Mouse (Mus musculus): Measurements from ENCODE around the gene Nudt3. TPM values are rescaled to one million over a fixed set of nuclear protein-coding genes. Genes with fewer than 3 reads are reported as not detected.

Nudt3 gene
- polyA plus RNA-seq, 1 experiment from 2014 or later: 23.2 TPM

GRCm38 (mm10) chr17:27595659-27596375 lies 27.5 kb downstream of the Nudt3 start:
- 76% methylated on average over 15 of the region's 15 CpGs for WGBS (ENCODE audit: insufficient replicate concordance)
- Histone ChIP-seq H3K27me3 (no peaks in the 10 kb centered on the region), H3K9ac (no peak overlapping the region), H3K4me1 (replicated peaks) (peaks cover 11% of the 10 kb centered on the region), H3K4me3 (replicated peaks) (no peak overlapping the region), H3K9me3 (replicated peaks) (no peaks in the 10 kb centered on the region), H3K36me3 (replicated peaks) (peaks cover 39% of the 10 kb centered on the region), H3K27ac (replicated peaks) (no peak overlapping the region), H3K4me2 (no peak overlapping the region)
- no peak for ATAC-seq (ENCODE audit: insufficient read depth)

DNA sequence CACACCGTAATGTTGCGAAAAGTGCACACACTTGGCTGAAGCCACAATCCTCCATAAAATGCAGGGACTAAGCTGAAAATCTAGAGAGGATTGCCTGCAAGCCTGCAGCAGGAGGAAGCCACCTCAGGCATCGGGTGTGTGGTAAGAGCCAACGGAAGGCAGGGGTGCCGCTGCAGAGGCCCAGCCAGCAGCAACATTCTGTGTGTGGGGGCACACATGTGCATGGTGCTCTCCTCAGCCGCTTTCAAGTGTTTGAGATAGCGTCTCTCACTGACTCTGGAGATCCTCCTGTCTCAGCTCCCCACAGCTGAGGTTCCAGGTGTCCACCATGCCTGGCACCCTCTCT lies 30.8 kb downstream of the Nudt3 start:
- no peak overlapping the region for H3K9ac ChIP-seq
- no peak overlapping the region for H3K4me3 ChIP-seq (replicated peaks)
- H3K4me2 ChIP-seq: no peak overlapping the region; the same call in 1 of the 2 replicates
- no peaks in the 10 kb centered on the region for H3K27me3 ChIP-seq
- H3K36me3 ChIP-seq (replicated peaks): peaks cover 44% of the 10 kb centered on the region
- H3K27ac ChIP-seq (replicated peaks): no peak overlapping the region
- ATAC-seq (ENCODE audit: insufficient read depth): no peak
- no peaks in the 10 kb centered on the region for H3K9me3 ChIP-seq (replicated peaks)
- 77% methylated on average over 7 of the region's 7 CpGs for WGBS (ENCODE audit: insufficient replicate concordance)
- peaks cover 31% of the 10 kb centered on the region for H3K4me1 ChIP-seq (replicated peaks)

- Histone ChIP-seq H3K4me1 (replicated peaks) (peaks cover 36% of the 10 kb centered on the region), H3K27me3 (no peaks in the 10 kb centered on the region), H3K4me3 (replicated peaks) (no peak overlapping the region), H3K9me3 (replicated peaks) (no peaks in the 10 kb centered on the region), H3K9ac (no peak overlapping the region), H3K36me3 (replicated peaks) (peaks cover 44% of the 10 kb centered on the region), H3K27ac (replicated peaks) (no peak overlapping the region), H3K4me2 (no peak overlapping the region; the same call in 1 of the 2 replicates)
- 74% methylated on average over 12 of the region's 12 CpGs for WGBS (ENCODE audit: insufficient replicate concordance)
- no peak for ATAC-seq (ENCODE audit: insufficient read depth)
Observed at GRCm38 (mm10) chr17:27591826-27592564, 31.3 kb downstream of the Nudt3 start.

- no peak overlapping the region for H3K4me2 ChIP-seq
- peak overlapping the region; percentile 24; the same call in 1 of the 2 replicates for H3K27ac ChIP-seq (replicated peaks)
- WGBS (ENCODE audit: insufficient replicate concordance): 22% methylated on average over 8 of the region's 8 CpGs
- no peaks in the 10 kb centered on the region for H3K27me3 ChIP-seq
- H3K36me3 ChIP-seq (replicated peaks): peaks cover 18% of the 10 kb centered on the region; the same call in 1 of the 2 replicates
- H3K4me3 ChIP-seq (replicated peaks): no peak overlapping the region
- H3K4me1 ChIP-seq (replicated peaks): peaks cover 60% of the 10 kb centered on the region
- H3K9me3 ChIP-seq (replicated peaks): no peaks in the 10 kb centered on the region
- H3K9ac ChIP-seq: no peak overlapping the region
- no peak for ATAC-seq (ENCODE audit: insufficient read depth)
Observed at GRCm38 (mm10) chr17:27588231-27588630, 35.1 kb downstream of the Nudt3 start.

DNA sequence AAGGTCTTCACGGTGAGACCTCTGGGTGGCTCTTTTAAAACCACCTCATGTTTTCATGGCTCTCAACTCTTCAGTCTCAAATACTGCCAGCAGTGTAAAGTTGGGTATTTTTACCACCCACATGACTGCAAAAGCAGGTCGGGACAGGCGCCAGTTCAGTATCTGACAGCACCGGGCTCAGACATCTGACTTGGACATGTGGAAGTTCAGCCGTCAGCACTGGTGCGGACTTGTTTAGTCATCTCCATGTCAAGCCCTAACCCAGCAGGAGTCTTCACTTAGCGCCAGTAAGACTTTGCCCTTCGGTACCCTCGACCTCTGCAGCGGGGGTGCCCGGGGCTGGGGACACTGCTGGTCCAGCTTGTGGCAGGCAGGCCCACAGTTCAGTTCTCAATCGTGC lies 36.0 kb downstream of the Nudt3 start:
- no peak for ATAC-seq (ENCODE audit: insufficient read depth)
- 56% methylated on average over 12 of the region's 12 CpGs for WGBS (ENCODE audit: insufficient replicate concordance)
- Histone ChIP-seq H3K27ac (replicated peaks) (0 out of 2 replicates have a peak overlapping the region, but pooled peaks have one; percentile 21), H3K4me3 (replicated peaks) (no peak overlapping the region), H3K9me3 (replicated peaks) (no peaks in the 10 kb centered on the region), H3K36me3 (replicated peaks) (peaks cover 15% of the 10 kb centered on the region; the same call in 1 of the 2 replicates), H3K27me3 (no peaks in the 10 kb centered on the region), H3K4me1 (replicated peaks) (peaks cover 65% of the 10 kb centered on the region), H3K4me2 (no peak overlapping the region), H3K9ac (no peak overlapping the region)

DNA sequence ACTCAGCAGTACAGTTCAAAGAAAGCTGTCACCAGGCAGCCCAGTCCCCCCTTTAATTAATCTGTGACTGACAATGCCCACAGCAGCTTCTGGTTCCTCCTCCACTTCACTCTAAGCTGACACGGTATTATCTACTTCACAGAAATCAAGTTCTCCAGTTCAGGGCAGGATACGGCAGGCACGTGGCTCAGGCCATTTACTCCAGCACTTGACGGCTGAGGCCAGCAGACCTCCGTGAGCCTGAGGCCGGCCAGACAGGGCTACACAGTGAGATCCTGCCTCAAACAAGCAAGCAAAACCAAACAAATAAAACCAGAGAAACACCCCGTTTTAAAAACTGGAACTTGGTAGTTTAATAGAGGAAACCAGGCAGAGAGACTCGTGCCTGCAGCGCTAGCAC lies 36.6 kb downstream of the Nudt3 start:
- no peak for ATAC-seq (ENCODE audit: insufficient read depth)
- H3K9me3 ChIP-seq (replicated peaks): no peaks in the 10 kb centered on the region
- no peak overlapping the region for H3K4me2 ChIP-seq
- H3K4me1 ChIP-seq (replicated peaks): peaks cover 71% of the 10 kb centered on the region
- WGBS (ENCODE audit: insufficient replicate concordance): 47% methylated on average over 9 of the region's 9 CpGs
- H3K4me3 ChIP-seq (replicated peaks): no peak overlapping the region
- no peak overlapping the region for H3K27ac ChIP-seq (replicated peaks)
- no peaks in the 10 kb centered on the region for H3K27me3 ChIP-seq
- no peak overlapping the region for H3K9ac ChIP-seq
- H3K36me3 ChIP-seq (replicated peaks): peaks cover 20% of the 10 kb centered on the region; the same call in 1 of the 2 replicates

GRCm38 (mm10) chr17:27583185-27583894 lies 40.0 kb downstream of the Nudt3 start:
- Histone ChIP-seq H3K36me3 (replicated peaks) (peaks cover 43% of the 10 kb centered on the region), H3K9me3 (replicated peaks) (no peaks in the 10 kb centered on the region), H3K27ac (replicated peaks) (0 out of 2 replicates have a peak overlapping the region, but pooled peaks have one; percentile 2), H3K4me1 (replicated peaks) (peaks cover 73% of the 10 kb centered on the region), H3K4me3 (replicated peaks) (no peak overlapping the region), H3K4me2 (no peak overlapping the region), H3K9ac (no peak overlapping the region), H3K27me3 (no peaks in the 10 kb centered on the region)
- 41% methylated on average over 13 of the region's 13 CpGs for WGBS (ENCODE audit: insufficient replicate concordance)
- peak; percentile 61 for ATAC-seq (ENCODE audit: insufficient read depth)

DNA sequence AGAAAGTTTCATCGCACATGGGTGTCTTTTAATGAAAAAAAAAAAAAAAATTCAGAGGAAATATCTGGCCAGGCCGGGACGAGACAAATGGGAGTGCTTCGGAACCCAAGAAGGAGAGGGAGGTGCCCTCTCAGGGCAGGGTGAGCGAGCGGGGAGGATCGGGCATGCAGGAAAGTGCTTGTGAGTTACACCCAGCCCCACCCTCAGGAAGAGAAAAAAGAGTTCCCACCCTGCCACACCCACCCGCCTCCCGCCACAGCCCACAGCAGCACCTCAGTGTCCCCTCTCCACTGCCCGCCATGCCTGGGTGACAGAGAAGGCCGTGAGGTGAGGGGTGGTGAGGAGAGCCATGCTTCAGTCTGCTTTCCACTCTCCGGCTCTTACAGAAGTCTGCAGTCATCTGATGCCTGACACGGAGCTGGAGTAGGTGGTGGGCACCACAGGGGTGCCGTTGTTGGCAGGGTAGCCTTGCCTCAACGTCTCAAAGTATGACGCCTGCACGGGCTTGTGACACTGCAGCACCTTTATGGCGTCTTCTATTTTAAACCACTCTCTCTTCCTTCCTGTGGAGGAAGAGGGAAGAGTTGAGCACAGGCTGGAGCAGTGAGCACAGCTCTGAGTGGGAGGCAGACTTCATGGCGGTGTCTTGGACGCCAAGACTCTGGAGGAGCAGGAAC lies 42.8 kb downstream of the Nudt3 start:
- WGBS (ENCODE audit: insufficient replicate concordance): 47% methylated on average over 20 of the region's 20 CpGs
- Histone ChIP-seq H3K36me3 (replicated peaks) (peaks cover 42% of the 10 kb centered on the region), H3K4me3 (replicated peaks) (no peak overlapping the region), H3K4me1 (replicated peaks) (peaks cover 61% of the 10 kb centered on the region), H3K9ac (no peak overlapping the region), H3K4me2 (no peak overlapping the region), H3K27me3 (no peaks in the 10 kb centered on the region), H3K27ac (replicated peaks) (no peak overlapping the region), H3K9me3 (replicated peaks) (no peaks in the 10 kb centered on the region)
- ATAC-seq (ENCODE audit: insufficient read depth): peak; percentile 55

- no peak overlapping the region for H3K27ac ChIP-seq (replicated peaks)
- H3K4me1 ChIP-seq (replicated peaks): peaks cover 68% of the 10 kb centered on the region
- H3K4me3 ChIP-seq (replicated peaks): no peak overlapping the region
- H3K27me3 ChIP-seq: no peaks in the 10 kb centered on the region
- no peaks in the 10 kb centered on the region for H3K9me3 ChIP-seq (replicated peaks)
- no peak overlapping the region for H3K4me2 ChIP-seq
- H3K36me3 ChIP-seq (replicated peaks): peaks cover 42% of the 10 kb centered on the region
- no peak overlapping the region for H3K9ac ChIP-seq
- ATAC-seq (ENCODE audit: insufficient read depth): no peak
- WGBS (ENCODE audit: insufficient replicate concordance): 85% methylated on average over 8 of the region's 8 CpGs
Observed at GRCm38 (mm10) chr17:27579816-27580215, 43.5 kb downstream of the Nudt3 start.

GRCm38 (mm10) chr17:27578487-27578886 lies 44.8 kb downstream of the Nudt3 start:
- Histone ChIP-seq H3K36me3 (replicated peaks) (peaks cover 42% of the 10 kb centered on the region), H3K4me1 (replicated peaks) (peaks cover 66% of the 10 kb centered on the region), H3K27ac (replicated peaks) (no peak overlapping the region), H3K9me3 (replicated peaks) (no peaks in the 10 kb centered on the region), H3K4me3 (replicated peaks) (no peak overlapping the region), H3K4me2 (no peak overlapping the region), H3K27me3 (no peaks in the 10 kb centered on the region), H3K9ac (no peak overlapping the region)
- no peak for ATAC-seq (ENCODE audit: insufficient read depth)
- WGBS (ENCODE audit: insufficient replicate concordance): 82% methylated on average over 10 of the region's 10 CpGs

Measured in liver, embryonic 15.5 days (tissue).